Mouse (Mus musculus) right cerebral cortex, postnatal 14 days (tissue): Measurements from ENCODE around the gene Zbtb9.

Experiments
- DNase-seq: peaks from one replicate; pipeline ENCODE4 v3.0.0; 2022

Gene Zbtb9

GRCm38 (mm10) chr17:27017564-27018499 is 44.9 kb downstream of the Zbtb9 start:
- DNase-seq: peak; percentile 80

GRCm38 (mm10) chr17:27018555-27019196 is 45.7 kb downstream of the Zbtb9 start:
- peak; percentile 63 for DNase-seq

- DNase-seq: no peak
Observed at GRCm38 (mm10) chr17:27021076-27021475, 48.1 kb downstream of the Zbtb9 start.

- DNase-seq: no peak
Observed at GRCm38 (mm10) chr17:27021736-27022135, 48.8 kb downstream of the Zbtb9 start.

GRCm38 (mm10) chr17:27023342-27023741 is 50.4 kb downstream of the Zbtb9 start:
- DNase-seq: no peak

- no peak for DNase-seq
Observed at GRCm38 (mm10) chr17:27025326-27025902, 52.4 kb downstream of the Zbtb9 start.

- DNase-seq: no peak
Observed at GRCm38 (mm10) chr17:27025951-27026350, 53.0 kb downstream of the Zbtb9 start.

GRCm38 (mm10) chr17:27027460-27028283 is 54.7 kb downstream of the Zbtb9 start:
- DNase-seq: peak; percentile 66

- peak; percentile 88 for DNase-seq
Observed at GRCm38 (mm10) chr17:27028284-27028795, 55.4 kb downstream of the Zbtb9 start.

- no peak for DNase-seq
Observed at GRCm38 (mm10) chr17:27028909-27029308, 55.9 kb downstream of the Zbtb9 start, which contains the start of gene Bak1. Gene Bak1 (minus strand): TSS chr17:27029009.

GRCm38 (mm10) chr17:27029431-27029830 is 56.5 kb downstream of the Zbtb9 start:
- no peak for DNase-seq

- no peak for DNase-seq
Observed at GRCm38 (mm10) chr17:27030896-27031295, 57.9 kb downstream of the Zbtb9 start.

- no peak for DNase-seq
Observed at GRCm38 (mm10) chr17:27032328-27032727, 59.4 kb downstream of the Zbtb9 start.

- DNase-seq: peak; percentile 76
Observed at GRCm38 (mm10) chr17:27032869-27033268, 59.9 kb downstream of the Zbtb9 start.

- no peak for DNase-seq
Observed at GRCm38 (mm10) chr17:27036465-27036864, 63.5 kb downstream of the Zbtb9 start.

- no peak for DNase-seq
Observed at GRCm38 (mm10) chr17:27038335-27039050, 65.5 kb downstream of the Zbtb9 start.

GRCm38 (mm10) chr17:27039432-27040102 is 66.6 kb downstream of the Zbtb9 start:
- DNase-seq: no peak

GRCm38 (mm10) chr17:27040304-27041045 is 67.5 kb downstream of the Zbtb9 start:
- DNase-seq: no peak

- no peak for DNase-seq
Observed at GRCm38 (mm10) chr17:27041046-27041786, 68.2 kb downstream of the Zbtb9 start.

- no peak for DNase-seq
Observed at GRCm38 (mm10) chr17:27041787-27042055, 68.8 kb downstream of the Zbtb9 start.
